Mouse (Mus musculus): Measurements from ENCODE around the gene Glp2r.

Glp2r gene

GRCm38 (mm10) chr11:67636905-67637586 lies 133.9 kb downstream of the Glp2r start:
- no peak for DNase-seq (ENCODE audit: low read depth, low spot score)

GRCm38 (mm10) chr11:67636201-67636600 lies 134.8 kb downstream of the Glp2r start:
- no peak for DNase-seq (ENCODE audit: low read depth, low spot score)

DNA sequence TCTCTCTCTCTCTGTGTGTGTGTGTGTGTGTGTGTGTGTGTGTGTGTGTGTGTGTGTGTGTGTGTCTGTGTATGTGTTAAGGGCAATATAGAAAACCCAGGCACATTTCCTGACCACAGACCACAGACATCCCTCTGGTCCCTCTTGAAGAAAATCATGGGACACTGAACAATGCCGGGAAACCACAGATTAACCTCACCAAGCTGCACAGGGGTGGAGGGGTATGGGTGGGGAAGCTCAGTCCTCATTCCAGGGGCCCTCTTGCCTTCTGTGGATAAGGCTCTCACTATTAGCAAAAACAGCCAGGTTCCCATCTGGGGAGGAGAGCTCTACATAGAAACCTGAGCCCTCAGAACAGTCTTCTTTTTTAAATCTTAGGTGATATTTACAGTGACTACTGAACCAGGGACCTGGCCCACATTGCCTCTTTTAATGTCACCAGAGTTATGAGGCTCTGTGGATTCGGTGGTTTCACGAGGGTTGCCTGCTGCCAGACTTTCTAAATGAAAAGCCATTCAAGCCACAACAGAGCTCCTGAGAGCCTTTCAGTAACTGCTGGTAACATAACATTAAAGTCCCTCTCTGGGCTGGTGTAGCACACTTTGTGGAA lies 137.2 kb downstream of the Glp2r start:
- no peak for DNase-seq (ENCODE audit: low read depth, low spot score)

GRCm38 (mm10) chr11:67632906-67633305 lies 138.0 kb downstream of the Glp2r start:
- DNase-seq (ENCODE audit: low read depth, low spot score) = no peak

DNA sequence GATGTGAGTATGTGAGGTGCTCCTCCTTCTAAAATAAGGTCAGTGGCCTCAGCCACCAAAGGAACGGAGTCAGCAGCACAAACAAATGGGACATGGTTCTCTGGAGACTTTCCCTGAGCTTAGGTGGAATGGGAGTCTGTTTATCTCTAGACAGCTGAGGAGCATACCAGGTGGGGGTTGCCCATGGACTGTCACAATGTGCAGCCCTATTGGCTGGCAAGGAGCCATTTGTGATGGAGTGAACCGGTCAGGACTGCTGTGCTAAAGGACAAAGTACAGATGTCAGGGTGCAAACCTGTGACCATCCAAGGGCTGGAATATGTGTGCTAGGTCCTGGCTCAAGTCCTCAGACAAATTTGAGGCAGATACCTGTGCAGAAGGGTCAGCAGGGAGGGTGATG lies 142.4 kb downstream of the Glp2r start:
- DNase-seq (ENCODE audit: low read depth, low spot score) = no peak

DNA sequence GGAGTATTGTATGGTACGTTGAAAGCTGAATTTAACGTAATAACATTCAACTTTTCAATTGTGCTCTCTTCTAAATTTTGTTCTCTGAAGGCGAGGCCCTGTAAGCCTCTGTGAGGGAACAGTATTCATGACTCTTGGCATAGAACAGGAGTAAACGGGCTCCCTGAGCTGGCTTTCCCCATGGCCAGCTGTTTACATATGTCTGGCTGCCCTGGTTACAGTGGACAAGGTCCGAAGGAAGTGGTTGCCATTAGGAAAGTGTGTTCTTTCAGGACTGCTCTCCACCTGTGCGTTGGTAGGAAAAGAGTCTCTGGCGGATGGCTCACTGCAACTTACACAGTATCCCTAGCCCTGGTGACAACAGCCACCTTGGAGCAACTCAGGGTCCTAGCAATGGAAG lies 143.8 kb downstream of the Glp2r start:
- DNase-seq (ENCODE audit: low read depth, low spot score) = no peak

DNA sequence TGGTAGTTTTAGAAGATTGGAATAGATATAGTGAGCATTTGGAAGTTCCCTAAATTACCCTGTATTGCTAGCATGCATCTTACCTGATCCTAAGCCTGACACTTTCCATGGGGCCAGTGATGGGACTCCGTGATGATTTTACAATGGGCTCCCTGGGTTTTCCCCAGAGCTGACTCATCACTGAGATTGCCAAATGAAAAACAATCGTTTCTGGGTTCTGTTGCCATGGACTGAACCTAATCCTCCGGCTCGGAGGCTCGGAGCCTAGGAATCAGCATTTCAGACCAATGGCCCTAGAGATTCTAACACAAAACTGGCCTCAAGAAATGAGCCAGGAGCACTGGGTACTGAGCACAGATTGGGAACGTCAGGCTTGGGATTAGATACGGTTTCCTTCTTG lies 148.6 kb downstream of the Glp2r start:
- DNase-seq (ENCODE audit: low read depth, low spot score) = no peak

- DNase-seq (ENCODE audit: low read depth, low spot score) = no peak
Measured at GRCm38 (mm10) chr11:67616557-67617239, 154.3 kb downstream of the Glp2r start.

DNA sequence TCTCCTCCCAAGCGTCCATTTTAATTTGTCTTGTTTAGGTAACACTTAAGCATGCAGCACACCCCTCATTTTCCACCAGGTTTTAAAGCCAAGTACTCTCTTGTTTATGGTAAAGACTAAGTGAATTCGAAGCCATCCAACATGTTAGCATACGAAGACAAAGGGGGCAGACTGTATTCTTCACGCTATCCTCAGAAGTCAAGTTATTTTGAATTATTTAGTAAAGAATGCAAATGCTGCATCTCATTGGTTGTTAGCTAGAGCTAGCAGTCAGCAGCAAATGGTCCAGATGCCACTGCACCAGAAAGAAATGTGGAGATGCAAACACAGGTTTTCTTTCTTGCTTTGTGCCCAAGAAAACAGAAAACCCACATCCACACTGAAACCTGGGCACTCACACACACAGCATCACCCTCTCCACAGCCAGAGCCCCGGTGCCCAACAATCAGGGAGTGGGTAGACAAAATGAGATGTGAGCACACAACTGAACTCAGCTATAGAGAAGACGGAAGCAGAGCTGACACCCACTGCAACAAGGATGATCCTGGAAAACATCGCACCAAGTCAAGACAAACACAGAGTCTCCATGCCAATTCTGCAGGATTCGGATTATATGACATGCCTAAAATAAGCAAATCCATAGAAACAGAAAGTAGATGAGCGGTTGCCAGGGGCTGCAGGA lies 158.7 kb downstream of the Glp2r start:
- DNase-seq (ENCODE audit: low read depth, low spot score) = no peak
